In the genomic region with DNA sequence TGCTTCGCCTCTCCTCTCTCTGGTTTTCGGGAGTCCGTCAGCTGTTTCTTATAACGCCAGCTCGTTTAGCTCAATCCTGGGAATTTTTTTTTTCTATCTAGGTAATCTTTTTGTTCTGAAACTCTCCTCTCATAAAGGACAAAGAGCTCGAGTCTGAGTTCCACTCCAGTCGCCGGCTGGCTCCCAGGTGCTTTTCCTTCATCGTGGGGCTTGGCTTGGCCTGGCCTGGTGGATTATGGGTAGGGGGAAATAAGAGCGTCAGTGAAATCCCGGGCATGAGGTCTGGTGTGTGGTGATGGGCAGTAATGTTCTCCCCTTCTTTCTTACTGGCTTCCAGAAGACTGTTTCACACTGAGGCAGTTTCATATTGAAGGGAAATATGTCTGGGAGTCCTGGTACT, we compare ENCODE assay signal across 9 mouse cellular contexts.
A peak's percentile ranks its signal among the peaks of the same experiment; 100 is the strongest.
DNase-seq lines count a peak whose midpoint lies in the region; ATAC-seq and TF ChIP-seq lines count a peak whose summit lies in the region.
"Had no signal": no experiment of that assay in that cellular context is flagged by ENCODE, and none has a peak within 500 bp of the region (broad histone marks: within the 10 kb centered on the region; RNA-seq: fewer than 3 reads in every experiment).

No protein-coding gene starts in this region.

- peak overlapping the region; percentile 52; the same call in 1 of the 2 replicates for H3K9ac ChIP-seq in heart, embryonic 11.5 days (ENCODE audit: low read depth, low read length)
- peak overlapping the region; percentile 21; the same call in 1 of the 2 replicates for H3K9ac ChIP-seq in limb, embryonic 14.5 days (ENCODE audit: low read depth, low read length, severe bottlenecking)

- TF ChIP-seq POLR2A in thymus, adult 2 months (IDR thresholded peaks at IDR 0.05; ENCODE audit: control insufficient read depth, extremely low read depth, insufficient read depth, low read length, poor library complexity) = no peak
- TF ChIP-seq POLR2A in limb, embryonic 14.5 days (IDR thresholded peaks at IDR 0.05; ENCODE audit: borderline replicate concordance, extremely low read depth, insufficient read depth, insufficient read length) = no peak

- WGBS in heart, embryonic 11.5 days (ENCODE audit: insufficient replicate concordance) = 65% methylated on average over 11 of the region's 11 CpGs
- 85% methylated on average over 11 of the region's 11 CpGs for WGBS in thymus, adult 2 months
- 8% methylated on average over 11 of the region's 11 CpGs for WGBS in limb, embryonic 14.5 days

- no peak overlapping the region for H3K4me2 ChIP-seq in heart, embryonic 11.5 days
- H3K4me2 ChIP-seq in limb, embryonic 14.5 days (replicated peaks; ENCODE audit: low read depth, low read length, severe bottlenecking) = peak overlapping the region; percentile 52

- H3K4me3 ChIP-seq in heart, embryonic 11.5 days (ENCODE audit: low read depth, low read length) = no peak overlapping the region
- no peak overlapping the region for H3K4me3 ChIP-seq in thymus, adult 2 months (ENCODE audit: control insufficient read depth, insufficient read depth, low read length)
- peak overlapping the region; percentile 22; the same call in 1 of the 2 replicates for H3K4me3 ChIP-seq in limb, embryonic 14.5 days (replicated peaks; ENCODE audit: low read length)
- H3K4me3 ChIP-seq: myocyte had no signal

- H3K36me3 ChIP-seq in heart, embryonic 11.5 days (ENCODE audit: control insufficient read depth, insufficient read depth, low read length) = no peaks in the 10 kb centered on the region
- peaks cover 17% of the 10 kb centered on the region for H3K36me3 ChIP-seq in thymus, adult 2 months (ENCODE audit: control insufficient read depth, insufficient read depth, low read length)
- H3K36me3 ChIP-seq in limb, embryonic 14.5 days (ENCODE audit: control insufficient read depth, insufficient read depth, low read length) = no peaks in the 10 kb centered on the region

- ATAC-seq in heart, embryonic 11.5 days (replicated peaks; ENCODE audit: insufficient number of reproducible peaks, low FRiP score, low TSS enrichment) = no peak
- ATAC-seq in limb, embryonic 14.5 days (ENCODE audit: low FRiP score, low read depth) = no peak

- intact Hi-C loops in heart, postnatal 10 days (cut with DNase I) = no loop called here

- H3K9me3 ChIP-seq in heart, embryonic 11.5 days (replicated peaks; ENCODE audit: control insufficient read depth, low read length) = no peaks in the 10 kb centered on the region
- H3K9me3 ChIP-seq in limb, embryonic 14.5 days (ENCODE audit: control insufficient read depth, low read length) = no peaks in the 10 kb centered on the region

- no peak for TF ChIP-seq CTCF in thymus, adult 2 months (IDR thresholded peaks at IDR 0.05; ENCODE audit: borderline replicate concordance, control insufficient read depth, extremely low read depth, insufficient read depth, low read length, poor library complexity)

- H3K27ac ChIP-seq in heart, embryonic 11.5 days (ENCODE audit: low read depth, low read length) = peak overlapping the region; percentile 74
- H3K27ac ChIP-seq in thymus, adult 2 months (ENCODE audit: control insufficient read depth, insufficient read depth, low read length) = peak overlapping the region; percentile 49; the same call in 1 of the 2 replicates
- peak overlapping the region; percentile 98 for H3K27ac ChIP-seq in limb, embryonic 14.5 days (replicated peaks; ENCODE audit: low read depth, low read length)

- no peak for DNase-seq in heart, postnatal 10 days
- DNase-seq in thymus, adult 2 months = no peak
- no peak for DNase-seq in thymus, postnatal 0 days (ENCODE audit: low spot score)
- no peak for DNase-seq in limb, embryonic 14.5 days (ENCODE audit: low spot score)
- DNase-seq in right cerebral cortex, adult 2 months (ENCODE audit: low spot score in 2 of 2) = no peak
- no peak for DNase-seq in c-Kit-positive CD71-positive TER-119-positive erythroid progenitor cells, embryonic 14.5 days (ENCODE audit: low spot score)
- DNase-seq in urinary bladder, postnatal 4 days (ENCODE audit: low spot score in 2 of 2) = no peak

- peaks cover 6% of the 10 kb centered on the region for H3K4me1 ChIP-seq in heart, embryonic 11.5 days (ENCODE audit: control insufficient read depth, insufficient read depth, low read length)
- H3K4me1 ChIP-seq in thymus, adult 2 months (replicated peaks; ENCODE audit: control insufficient read depth, insufficient read depth, low read length) = peaks cover 24% of the 10 kb centered on the region
- H3K4me1 ChIP-seq in limb, embryonic 14.5 days (ENCODE audit: control insufficient read depth, insufficient read depth, low read length) = peaks cover 61% of the 10 kb centered on the region

- no peaks in the 10 kb centered on the region for H3K27me3 ChIP-seq in heart, embryonic 11.5 days (ENCODE audit: control insufficient read depth, insufficient read depth, low read length)
- no peaks in the 10 kb centered on the region for H3K27me3 ChIP-seq in thymus, adult 2 months (ENCODE audit: control insufficient read depth, insufficient read depth, low read length)
- H3K27me3 ChIP-seq in limb, embryonic 14.5 days (ENCODE audit: control insufficient read depth, insufficient read depth, low read length) = no peaks in the 10 kb centered on the region
